Mouse (Mus musculus): ENCODE measurements at regions not wholly inside any gene's neighbourhood (a gene's known extent, or its start where the extent isn't known, plus 50 kb on each side); places are given as distances from the start of the nearest gene placed in this dataset.
A peak's percentile ranks its signal among the peaks of the same experiment; 100 is the strongest.

- DNase-seq = peak; percentile 64 to 81
Measured at GRCm38 (mm10) chr2:159163985-159164384, 369.4 kb downstream of the Dhx35 start.

- no peak for DNase-seq
Measured at GRCm38 (mm10) chr2:159168553-159169064, 374.0 kb downstream of the Dhx35 start.

GRCm38 (mm10) chr2:159196156-159196555, 401.5 kb downstream of the Dhx35 start:
- DNase-seq = no peak

GRCm38 (mm10) chr2:159232266-159232665, 437.7 kb downstream of the Dhx35 start:
- no peak for DNase-seq

- DNase-seq = no peak
Measured at GRCm38 (mm10) chr2:159235000-159235399, 440.4 kb downstream of the Dhx35 start.

GRCm38 (mm10) chr2:159250065-159250464, 455.5 kb downstream of the Dhx35 start:
- no peak for DNase-seq

GRCm38 (mm10) chr2:159250993-159251665, 456.5 kb downstream of the Dhx35 start:
- no peak for DNase-seq

- DNase-seq = peak; percentile 16 to 20
Measured at GRCm38 (mm10) chr2:159270221-159271080, 475.8 kb downstream of the Dhx35 start.

- peak in 1 of 2 experiments; percentile 2 for DNase-seq
Measured at GRCm38 (mm10) chr2:159278896-159279295, 484.3 kb downstream of the Dhx35 start.

GRCm38 (mm10) chr2:159281558-159282320, 487.1 kb downstream of the Dhx35 start:
- DNase-seq = no peak

- DNase-seq = no peak
Measured at GRCm38 (mm10) chr2:159284100-159284499, 489.5 kb downstream of the Dhx35 start.

GRCm38 (mm10) chr2:159284525-159285189, 490.1 kb downstream of the Dhx35 start:
- no peak for DNase-seq

GRCm38 (mm10) chr2:159287996-159288563, 493.5 kb downstream of the Dhx35 start:
- no peak for DNase-seq

GRCm38 (mm10) chr2:159290081-159290480, 495.5 kb downstream of the Dhx35 start:
- peak in 1 of 2 experiments; percentile 17 for DNase-seq

- DNase-seq = no peak
Measured at GRCm38 (mm10) chr2:159307001-159307400, 512.4 kb downstream of the Dhx35 start.

GRCm38 (mm10) chr2:159334711-159335110, 540.1 kb downstream of the Dhx35 start:
- DNase-seq = no peak

- no peak for DNase-seq
Measured at GRCm38 (mm10) chr2:159336646-159337045, 542.0 kb downstream of the Dhx35 start.

GRCm38 (mm10) chr2:159343624-159344560, 549.3 kb downstream of the Dhx35 start:
- DNase-seq = no peak

GRCm38 (mm10) chr2:159354247-159354646, 559.6 kb downstream of the Dhx35 start:
- no peak for DNase-seq

- DNase-seq = peak in 1 of 2 experiments; percentile 2
Measured at GRCm38 (mm10) chr2:159356503-159356902, 561.9 kb downstream of the Dhx35 start.

GRCm38 (mm10) chr2:159361371-159361770, 566.8 kb downstream of the Dhx35 start:
- DNase-seq = no peak

Data from kidney, postnatal 36 days (tissue).